Mouse (Mus musculus) liver, adult 2 months (tissue): ENCODE measurements around the gene Hspa5.

Experiments
- CTCF ChIP-seq: fragments of 200-500 bp; IDR thresholded peaks from 2 replicates; pipeline ENCODE4 v1.5.1; 2011; ENCODE audit warnings: low read depth, low read length, control low read depth
- POLR2A ChIP-seq: fragments of 200-500 bp; IDR thresholded peaks from 2 replicates; pipeline ENCODE4 v1.6.1; 2011; ENCODE audit warnings: low read length, control low read depth; ENCODE audit not compliant: insufficient read depth; ENCODE audit errors: extremely low read depth

- no peak for TF ChIP-seq POLR2A
- 0 out of 2 replicates have a peak, but pooled peaks have one; percentile 3 for TF ChIP-seq CTCF
Measured at GRCm38 (mm10) chr2:34772252-34773235, 774 bp downstream of the Hspa5 start.
